Mouse (Mus musculus): Measurements from ENCODE around the gene Lgr5.

- no peak for TF ChIP-seq POLR2A (IDR thresholded peaks at IDR 0.05; ENCODE audit: control insufficient read depth, low read depth, low read length)
- no peak for TF ChIP-seq CTCF (IDR thresholded peaks at IDR 0.05; ENCODE audit: control insufficient read depth, insufficient read depth, insufficient replicate concordance, low read depth, low read length)
Measured at GRCm38 (mm10) chr10:115542917-115543316, 44.7 kb downstream of the Lgr5 start.
